Mouse (Mus musculus) ES-E14 (cell line): ENCODE data around the gene Crk. TPM values are rescaled to one million over a fixed set of nuclear protein-coding genes. Genes with fewer than 3 reads are reported as not detected.
A peak's percentile ranks its signal among the peaks of the same experiment; 100 is the strongest.
"Not testable (repeated sequence)": the region's sequence is repeated elsewhere in the genome, so short reads cannot be mapped to it uniquely, and the experiment has no call there.

ENCODE experiments used
- DNase-seq: peaks from one replicate; pipeline ENCODE4 v3.0.0-alpha.2; 2013; ENCODE audit warnings: low read depth, low spot score
- H3K27ac ChIP-seq: 2 replicates; pipeline ENCODE4 v1.5.1; 2012; ENCODE audit warnings: low read depth, mild to moderate bottlenecking, low read length, moderate library complexity, mixed read lengths; ENCODE audit not compliant: poor library complexity, insufficient read depth, severe bottlenecking
- H3K36me3 ChIP-seq: 2 replicates; pipeline ENCODE4 v1.6.1; 2012; ENCODE audit warnings: mild to moderate bottlenecking, low read length, moderate library complexity, mixed read lengths; ENCODE audit not compliant: control insufficient read depth, poor library complexity, insufficient read depth, severe bottlenecking
- H3K4me1 ChIP-seq, 2 experiments: fragments of 150-350 bp in 1 of 2; sonication (generic) in 1 of 2; 2 replicates each; pipeline ENCODE4 v1.6.1; 2012; ENCODE audit warnings: low read length in 2 of 2, mild to moderate bottlenecking in 1 of 2, mixed read lengths in 1 of 2; ENCODE audit not compliant: control insufficient read depth in 2 of 2, insufficient read depth in 2 of 2, poor library complexity in 1 of 2
- H3K4me3 ChIP-seq, 2 experiments: fragments of 150-350 bp in 1 of 2; sonication (generic) in 1 of 2; 2 replicates each; pipeline ENCODE4 v1.5.1; 2012; ENCODE audit warnings: low read length in 2 of 2, low read depth in 1 of 2, mild to moderate bottlenecking in 1 of 2, mixed read lengths in 1 of 2; ENCODE audit not compliant: insufficient read depth in 1 of 2, poor library complexity in 1 of 2, severe bottlenecking in 1 of 2
- H3K9ac ChIP-seq: 2 replicates; pipeline ENCODE4 v1.6.1; 2012; ENCODE audit warnings: low read depth, mild to moderate bottlenecking, low read length, mixed read lengths; ENCODE audit not compliant: poor library complexity, insufficient read depth, severe bottlenecking
- H3K9me3 ChIP-seq: fragments of 150-350 bp; sonication (generic); 2 replicates; pipeline ENCODE4 v1.6.1; 2012; ENCODE audit warnings: low read depth, mild to moderate bottlenecking, low read length; ENCODE audit not compliant: control insufficient read depth, insufficient read depth
- CHD2 ChIP-seq: IDR thresholded peaks from 2 replicates; pipeline ENCODE4 v1.6.1; 2014; ENCODE audit warnings: mild to moderate bottlenecking, low read depth, low read length, inconsistent platforms
- HCFC1 ChIP-seq: IDR thresholded peaks from 2 replicates; pipeline ENCODE4 v1.6.1; 2012; ENCODE audit warnings: low read length, inconsistent platforms, borderline replicate concordance; ENCODE audit not compliant: insufficient read depth
- MAFK ChIP-seq: IDR thresholded peaks from 2 replicates; pipeline ENCODE4 v1.6.1; 2014; ENCODE audit warnings: mild to moderate bottlenecking, low read depth, low read length, inconsistent platforms; ENCODE audit not compliant: insufficient read depth
- ZC3H11A ChIP-seq: IDR thresholded peaks from 2 replicates; pipeline ENCODE4 v1.6.1; 2012; ENCODE audit warnings: low read depth, mild to moderate bottlenecking, inconsistent platforms, low read length, borderline replicate concordance
- ZNF384 ChIP-seq: IDR thresholded peaks from 2 replicates; pipeline ENCODE4 v1.6.1; 2012; ENCODE audit warnings: low read depth, low read length, inconsistent platforms
- in situ Hi-C, 2 experiments: fragments of 600-800 bp; cut with MboI; formaldehyde crosslinking; loops; one replicate each; pipeline ENCODE4 v1.15.1; 2025; ENCODE audit warnings: low sequenced_read_pairs in 2 of 2, inconsistent platforms in 1 of 2; ENCODE audit not compliant: unreplicated experiment in 2 of 2
- total RNA-seq: library from RNA; depleted of rRNA; stranded (reverse); fragments of 300-350 nt; gene quantifications from 2 replicates; pipeline ENCODE4 v1.2.3, GENCODE M21; 2012

Gene Crk
- total RNA-seq, 1 experiment, result 71.3 TPM

DNA sequence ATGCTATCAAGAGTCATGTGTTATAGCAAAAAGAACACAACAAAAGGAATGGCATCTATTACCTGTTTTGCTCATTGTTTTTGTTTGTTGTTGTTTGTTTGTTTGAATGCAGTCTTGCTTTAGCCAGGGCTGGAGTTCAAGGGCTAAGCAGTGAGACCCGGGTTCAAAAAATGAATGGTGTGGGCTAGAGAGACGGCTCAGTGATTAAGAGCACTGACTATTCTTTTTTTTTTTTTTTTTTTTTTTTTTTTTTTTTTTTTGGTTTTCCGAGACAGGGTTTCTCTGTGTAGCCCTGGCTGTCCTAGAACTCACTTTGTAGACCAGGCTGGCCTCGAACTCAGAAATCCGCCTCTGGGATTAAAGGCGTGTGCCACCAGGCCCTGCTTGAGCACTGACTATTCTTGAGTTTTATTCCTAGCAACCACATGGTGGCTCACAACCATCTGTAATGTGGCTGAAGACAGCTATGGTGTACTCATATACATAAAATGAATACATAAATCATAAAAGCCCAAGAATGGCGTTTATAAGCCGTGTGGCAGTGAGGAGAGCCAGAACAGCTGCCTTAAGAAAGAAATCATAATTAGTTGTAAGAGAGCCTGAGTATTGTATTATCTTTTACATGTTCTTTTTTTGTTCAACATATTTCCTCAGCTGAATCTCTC is 37.7 kb downstream of the Crk start:
- no peak for DNase-seq
- no peak overlapping the region for H3K27ac ChIP-seq
- no peaks in the 10 kb centered on the region for H3K36me3 ChIP-seq
- peaks cover 0 to 2% of the 10 kb centered on the region in 2 experiments; a peak in 1 of 4 replicates for H3K4me1 ChIP-seq
- no peak overlapping the region for H3K9ac ChIP-seq
- no peaks in the 10 kb centered on the region for H3K9me3 ChIP-seq
- no peak for TF ChIP-seq MAFK
- no peak for TF ChIP-seq CHD2
- no peak for TF ChIP-seq ZC3H11A
- no peak for TF ChIP-seq HCFC1
- TF ChIP-seq ZNF384, result peak; percentile 81
- no peak overlapping the region for H3K4me3 ChIP-seq
- in situ Hi-C loops, result no loop called here

DNA sequence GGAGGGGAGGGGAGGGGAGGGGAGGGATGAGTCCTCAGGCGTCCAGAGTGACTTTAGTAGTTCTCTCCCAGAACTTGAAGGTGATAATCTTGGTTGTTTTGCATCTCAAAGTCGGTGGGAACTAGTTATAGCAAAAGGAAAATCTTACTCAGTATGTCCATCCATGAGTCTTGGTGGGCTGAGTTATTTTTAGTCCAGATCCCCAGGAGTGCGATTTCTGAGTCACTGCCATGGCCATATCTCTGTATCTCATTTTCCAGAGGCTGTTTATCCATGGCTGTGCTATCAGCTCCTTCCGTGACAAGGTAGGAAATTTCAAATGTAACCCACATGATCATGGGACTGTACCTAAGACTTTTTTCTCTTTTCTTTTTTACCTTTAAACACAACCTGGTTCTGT is 43.3 kb downstream of the Crk start:
- Histone ChIP-seq H3K4me1 (peaks cover 0 to 2% of the 10 kb centered on the region in 2 experiments; a peak in 1 of 4 replicates), H3K36me3 (no peaks in the 10 kb centered on the region), H3K27ac (no peak overlapping the region), H3K9ac (no peak overlapping the region), H3K4me3 (no peak overlapping the region), H3K9me3 (no peaks in the 10 kb centered on the region)
- in situ Hi-C loops, result no loop called here
- TF ChIP-seq MAFK (no peak), CHD2 (no peak), ZC3H11A (no peak), HCFC1 (no peak), ZNF384 (no peak)
- no peak for DNase-seq

DNA sequence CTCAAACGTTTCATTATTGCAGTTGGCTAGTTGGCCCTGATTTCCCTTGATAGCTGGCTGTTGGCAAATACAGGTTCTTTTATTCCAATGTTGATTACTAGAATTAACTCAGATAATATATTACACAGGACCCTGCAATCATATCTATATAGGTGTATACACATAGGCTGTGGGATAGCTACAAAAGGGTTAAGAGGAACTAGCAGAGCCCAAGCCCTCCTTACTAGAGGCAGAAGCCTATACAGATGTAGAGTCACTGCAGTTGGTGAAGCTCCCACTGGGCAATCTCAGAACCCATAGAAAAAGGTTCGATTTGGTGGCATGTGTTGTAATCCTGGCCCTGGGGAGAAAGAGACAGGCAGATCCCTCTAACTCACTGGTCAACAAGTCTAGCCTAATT is 48.1 kb downstream of the Crk start:
- H3K36me3 ChIP-seq, result no peaks in the 10 kb centered on the region
- in situ Hi-C loops, result no loop called here
- no peaks in the 10 kb centered on the region for H3K9me3 ChIP-seq
- H3K4me3 ChIP-seq, result no peak overlapping the region
- no peak for TF ChIP-seq MAFK
- no peak for TF ChIP-seq CHD2
- no peak for TF ChIP-seq ZC3H11A
- TF ChIP-seq ZNF384, result no peak
- TF ChIP-seq HCFC1, result no peak
- H3K9ac ChIP-seq, result no peak overlapping the region
- H3K27ac ChIP-seq, result no peak overlapping the region
- no peak for DNase-seq
- peaks cover 2 to 4% of the 10 kb centered on the region in 2 experiments; a peak in 2 of 4 replicates for H3K4me1 ChIP-seq

DNA sequence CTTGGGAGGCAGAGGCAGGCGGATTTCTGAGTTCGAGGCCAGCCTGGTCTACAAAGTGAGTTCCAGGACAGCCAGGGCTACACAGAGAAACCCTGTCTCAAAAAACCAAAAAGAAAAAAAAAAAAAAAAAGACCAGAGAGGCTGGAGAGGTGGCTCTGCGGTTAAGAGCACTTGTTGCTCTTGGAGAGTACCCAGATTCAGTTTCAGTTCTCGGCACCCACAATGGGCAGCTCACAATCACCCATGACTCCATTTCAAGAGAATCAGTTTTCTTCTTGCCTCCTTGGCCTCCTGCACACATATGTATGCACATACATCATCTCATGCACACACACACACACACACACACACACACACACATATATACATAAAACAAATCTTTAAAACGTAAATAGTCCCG is 48.6 kb downstream of the Crk start:
- H3K9me3 ChIP-seq, H3K4me3 ChIP-seq, H3K36me3 ChIP-seq, H3K27ac ChIP-seq, H3K4me1 ChIP-seq, H3K9ac ChIP-seq, DNase-seq, in situ Hi-C loops: not testable (repeated sequence)

DNA sequence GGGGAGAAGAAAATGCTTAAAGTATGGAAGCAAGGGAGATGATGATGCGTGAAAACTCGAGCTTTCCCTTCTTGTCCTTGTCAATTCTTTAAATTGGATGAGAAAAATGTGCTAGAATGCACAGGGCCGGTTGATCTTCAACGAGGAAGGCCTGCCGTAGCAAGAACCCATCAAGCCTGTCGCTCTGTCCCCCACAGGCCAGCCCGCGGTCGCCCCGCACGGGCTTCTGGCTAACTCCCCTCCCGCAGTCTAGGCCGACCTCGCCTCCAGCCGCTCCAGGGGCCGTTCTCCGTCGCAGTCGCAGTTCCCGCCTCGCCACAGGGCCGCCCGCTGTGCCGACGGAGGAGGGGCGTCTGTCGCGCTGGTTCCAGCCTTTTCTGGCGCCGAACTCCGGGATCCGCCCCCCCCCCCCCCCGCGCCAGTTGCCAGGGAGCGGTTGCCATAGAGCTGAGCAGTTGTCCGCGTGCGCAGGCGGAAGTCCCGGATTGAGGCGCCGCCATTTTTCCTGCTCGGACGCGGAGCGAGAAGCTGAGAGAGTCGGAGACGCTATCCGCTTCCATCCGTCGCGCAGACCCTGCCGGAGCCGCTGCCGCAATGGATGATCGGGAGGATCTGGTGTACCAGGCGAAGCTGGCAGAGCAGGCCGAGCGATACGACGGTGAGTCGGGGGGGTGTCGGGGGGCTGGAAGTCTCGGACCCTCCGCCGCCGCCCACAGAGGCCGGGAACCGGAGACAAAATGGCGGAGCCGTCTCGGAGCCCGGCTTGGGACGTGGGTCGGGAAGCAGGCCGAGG is 53.6 kb downstream of the Crk start, which contains the start of gene Ywhae:
Ywhae (plus strand) TSS at position 436 of the 793 bp plus-strand sequence.
- Histone ChIP-seq H3K36me3 (peaks cover 2% of the 10 kb centered on the region; the same call in 1 of the 2 replicates), H3K27ac (peak within 1 kb of the TSS; percentile 97), H3K9ac (peak within 1 kb of the TSS; percentile 100), H3K9me3 (no peaks in the 10 kb centered on the region), H3K4me3 (peak within 1 kb of the TSS; percentile 96 to 98), H3K4me1 (peaks cover 6 to 19% of the 10 kb centered on the region in 2 experiments)
- in situ Hi-C loops, result no loop called here
- DNase-seq, result peak; percentile 87
- TF ChIP-seq MAFK (no peak), HCFC1 (peak; percentile 54; the same call in 1 of the 2 replicates), ZC3H11A (no peak), CHD2 (no peak)
